Comparison of ENCODE assay signal across 12 mouse cellular contexts in genomic region chr10:128563544-128563943, GRCm38 (mm10). TPM values are rescaled to one million over a fixed set of nuclear protein-coding genes. Genes with fewer than 3 reads are reported as not detected.
DNase-seq lines count a peak whose midpoint lies in the region; ATAC-seq and TF ChIP-seq lines count a peak whose summit lies in the region.
"Had no signal": no experiment of that assay in that cellular context is flagged by ENCODE, and none has a peak within 500 bp of the region (broad histone marks: within the 10 kb centered on the region; RNA-seq: fewer than 3 reads in every experiment).

No protein-coding gene starts in this region.

- H3K27ac ChIP-seq in hindbrain, embryonic 13.5 days, result no peak overlapping the region
- no peak overlapping the region for H3K27ac ChIP-seq in hindbrain, embryonic 12.5 days
- H3K27ac ChIP-seq in embryonic facial prominence, embryonic 10.5 days (replicated peaks), result no peak overlapping the region
- H3K27ac ChIP-seq in liver, embryonic 14.5 days, result no peak overlapping the region

- peaks cover 52% of the 10 kb centered on the region for H3K36me3 ChIP-seq in hindbrain, embryonic 13.5 days
- H3K36me3 ChIP-seq in hindbrain, embryonic 12.5 days, result peaks cover 47% of the 10 kb centered on the region
- peaks cover 62% of the 10 kb centered on the region for H3K36me3 ChIP-seq in E14TG2a.4 (ENCODE audit: insufficient read depth, low read length)
- peaks cover 58% of the 10 kb centered on the region for H3K36me3 ChIP-seq in embryonic facial prominence, embryonic 10.5 days (replicated peaks)
- H3K36me3 ChIP-seq in liver, embryonic 14.5 days (replicated peaks; ENCODE audit: control insufficient read depth, insufficient read depth, low read depth), result peaks cover 52% of the 10 kb centered on the region

- no peaks in the 10 kb centered on the region for H3K27me3 ChIP-seq in hindbrain, embryonic 13.5 days
- H3K27me3 ChIP-seq in hindbrain, embryonic 12.5 days, result no peaks in the 10 kb centered on the region
- H3K27me3 ChIP-seq in E14TG2a.4 (ENCODE audit: insufficient read depth, low read length), result no peaks in the 10 kb centered on the region
- no peaks in the 10 kb centered on the region for H3K27me3 ChIP-seq in embryonic facial prominence, embryonic 10.5 days (replicated peaks; ENCODE audit: low read depth, poor library complexity, severe bottlenecking)
- no peaks in the 10 kb centered on the region for H3K27me3 ChIP-seq in liver, embryonic 14.5 days (ENCODE audit: control insufficient read depth, insufficient read depth, low read length)

- ATAC-seq in hindbrain, embryonic 13.5 days (ENCODE audit: low FRiP score), result no peak
- no peak for ATAC-seq in hindbrain, embryonic 12.5 days (ENCODE audit: low FRiP score)
- no peak for ATAC-seq in liver, embryonic 14.5 days (ENCODE audit: insufficient read depth)

- no peak for DNase-seq in embryonic facial prominence, embryonic 10.5 days (ENCODE audit: low spot score)
- DNase-seq in liver, embryonic 14.5 days (ENCODE audit: low read depth in 3 of 3, low spot score in 3 of 3), result no peak
- DNase-seq in frontal cortex, postnatal 14 days (ENCODE audit: low spot score in 2 of 2), result no peak
- DNase-seq in kidney, adult 9 months, result no peak
- DNase-seq in embryo, embryonic 9.5 days (ENCODE audit: extremely low spot score), result no peak
- DNase-seq: cerebellum, postnatal 14 days; kidney, adult 8-10 months; right cerebral cortex, postnatal 25 days; thymus, adult 2 months had no signal

- 0 out of 2 replicates have a peak overlapping the region, but pooled peaks have one; percentile 14 for H3K4me3 ChIP-seq in hindbrain, embryonic 13.5 days
- H3K4me3 ChIP-seq in hindbrain, embryonic 12.5 days, result no peak overlapping the region
- H3K4me3 ChIP-seq in E14TG2a.4 (replicated peaks; ENCODE audit: low read length), result peak overlapping the region; percentile 100
- peak overlapping the region; percentile 93 for H3K4me3 ChIP-seq in embryonic facial prominence, embryonic 10.5 days
- peak overlapping the region; percentile 20 to 89; a peak in 3 of 4 replicates for H3K4me3 ChIP-seq in liver, embryonic 14.5 days (ENCODE audit: insufficient read depth in 1 of 2, low read depth in 2 of 2, low read length in 2 of 2)

- TF ChIP-seq CTCF in E14TG2a.4 (conservative IDR thresholded peaks at IDR 0.05; ENCODE audit: low read length), result no peak
- no peak for TF ChIP-seq CTCF in liver, embryonic 14.5 days (IDR thresholded peaks at IDR 0.05; ENCODE audit: low read depth)

- 91% methylated on average over 6 of the region's 6 CpGs for WGBS in hindbrain, embryonic 13.5 days
- 90% methylated on average over 6 of the region's 6 CpGs for WGBS in hindbrain, embryonic 12.5 days
- WGBS in embryonic facial prominence, embryonic 10.5 days, result 93% methylated on average over 6 of the region's 6 CpGs
- WGBS in liver, embryonic 14.5 days (ENCODE audit: insufficient replicate concordance), result 66% methylated on average over 6 of the region's 6 CpGs

- peak overlapping the region; percentile 55 for H3K9ac ChIP-seq in hindbrain, embryonic 13.5 days
- H3K9ac ChIP-seq in hindbrain, embryonic 12.5 days, result no peak overlapping the region; the same call in 1 of the 2 replicates
- H3K9ac ChIP-seq in liver, embryonic 14.5 days (replicated peaks), result peak overlapping the region; percentile 91

- no peak for TF ChIP-seq EP300 in liver, embryonic 14.5 days (IDR thresholded peaks at IDR 0.05; ENCODE audit: low read depth)

- peaks cover 23% of the 10 kb centered on the region for H3K4me1 ChIP-seq in hindbrain, embryonic 13.5 days (replicated peaks)
- peaks cover 10% of the 10 kb centered on the region for H3K4me1 ChIP-seq in hindbrain, embryonic 12.5 days
- H3K4me1 ChIP-seq in E14TG2a.4 (replicated peaks; ENCODE audit: low read depth, low read length), result peaks cover 66% of the 10 kb centered on the region
- H3K4me1 ChIP-seq in embryonic facial prominence, embryonic 10.5 days, result peaks cover 28% of the 10 kb centered on the region
- peaks cover 4 to 7% of the 10 kb centered on the region in 2 experiments for H3K4me1 ChIP-seq in liver, embryonic 14.5 days (replicated peaks; ENCODE audit: control insufficient read depth in 2 of 2, insufficient read depth in 2 of 2, low read length in 1 of 2)

- H3K9me3 ChIP-seq in hindbrain, embryonic 13.5 days, result no peaks in the 10 kb centered on the region
- no peaks in the 10 kb centered on the region for H3K9me3 ChIP-seq in hindbrain, embryonic 12.5 days (replicated peaks)
- no peaks in the 10 kb centered on the region for H3K9me3 ChIP-seq in E14TG2a.4 (ENCODE audit: low read length)
- no peaks in the 10 kb centered on the region for H3K9me3 ChIP-seq in embryonic facial prominence, embryonic 10.5 days
- no peaks in the 10 kb centered on the region for H3K9me3 ChIP-seq in liver, embryonic 14.5 days (ENCODE audit: control insufficient read depth, low read length)

- H3K4me2 ChIP-seq in hindbrain, embryonic 13.5 days, result 0 out of 2 replicates have a peak overlapping the region, but pooled peaks have one; percentile 98
- no peak overlapping the region for H3K4me2 ChIP-seq in hindbrain, embryonic 12.5 days (replicated peaks)
- peak overlapping the region; percentile 85 for H3K4me2 ChIP-seq in liver, embryonic 14.5 days (ENCODE audit: low read depth)

RNA-seq across cellular contexts. Expression of gene Pa2g4, which starts 2.2 kb away (rescaled TPM):
- polyA plus RNA-seq in hindbrain, embryonic 13.5 days (2015; fragmentation: Nextera tagmentation; extraction: Ambion mirVana), result 125 and 129 TPM in 2 replicates
- 140 and 143 TPM in 2 replicates for polyA plus RNA-seq in hindbrain, embryonic 12.5 days (2016; fragmentation: Nextera tagmentation; extraction: Ambion mirVana)
- 274 and 287 TPM in 2 replicates for polyA plus RNA-seq in embryonic facial prominence, embryonic 10.5 days (2016; fragmentation: Nextera tagmentation; extraction: Ambion mirVana)
- polyA plus RNA-seq in liver, embryonic 14.5 days (2012; rRNA removed), result 57.6 and 113 TPM in 2 replicates
- polyA plus RNA-seq in liver, embryonic 14.5 days (2014; fragmentation: Nextera tagmentation; extraction: Ambion mirVana), result 163 and 172 TPM in 2 replicates

RNA-seq across cellular contexts. Expression of gene Rpl41, which starts 14.4 kb away (rescaled TPM):
- polyA plus RNA-seq in hindbrain, embryonic 13.5 days (2015; fragmentation: Nextera tagmentation; extraction: Ambion mirVana), result 2,639 and 2,680 TPM in 2 replicates
- polyA plus RNA-seq in hindbrain, embryonic 12.5 days (2016; fragmentation: Nextera tagmentation; extraction: Ambion mirVana), result 2,172 and 2,716 TPM in 2 replicates
- polyA plus RNA-seq in embryonic facial prominence, embryonic 10.5 days (2016; fragmentation: Nextera tagmentation; extraction: Ambion mirVana), result 3,494 and 3,561 TPM in 2 replicates
- 1,053 and 2,546 TPM in 2 replicates for polyA plus RNA-seq in liver, embryonic 14.5 days (2012; rRNA removed)
- polyA plus RNA-seq in liver, embryonic 14.5 days (2014; fragmentation: Nextera tagmentation; extraction: Ambion mirVana), result 3,181 and 3,454 TPM in 2 replicates

RNA-seq across cellular contexts. Expression of gene Zc3h10, which starts 16.0 kb away (rescaled TPM):
- polyA plus RNA-seq in hindbrain, embryonic 13.5 days (2015; fragmentation: Nextera tagmentation; extraction: Ambion mirVana), result 19.7 and 20.9 TPM in 2 replicates
- polyA plus RNA-seq in hindbrain, embryonic 12.5 days (2016; fragmentation: Nextera tagmentation; extraction: Ambion mirVana), result 20.8 TPM in 2 replicates
- polyA plus RNA-seq in embryonic facial prominence, embryonic 10.5 days (2016; fragmentation: Nextera tagmentation; extraction: Ambion mirVana), result 15.9 and 17.4 TPM in 2 replicates
- 3.3 and 4.0 TPM in 2 replicates for polyA plus RNA-seq in liver, embryonic 14.5 days (2012; rRNA removed)
- 4.3 and 5.3 TPM in 2 replicates for polyA plus RNA-seq in liver, embryonic 14.5 days (2014; fragmentation: Nextera tagmentation; extraction: Ambion mirVana)

RNA-seq across cellular contexts. Expression of gene Erbb3, which starts 25.9 kb away (rescaled TPM):
- 3.0 and 3.5 TPM in 2 replicates for polyA plus RNA-seq in hindbrain, embryonic 13.5 days (2015; fragmentation: Nextera tagmentation; extraction: Ambion mirVana)
- polyA plus RNA-seq in hindbrain, embryonic 12.5 days (2016; fragmentation: Nextera tagmentation; extraction: Ambion mirVana), result 9.8 and 11.7 TPM in 2 replicates
- 11.9 and 12.2 TPM in 2 replicates for polyA plus RNA-seq in embryonic facial prominence, embryonic 10.5 days (2016; fragmentation: Nextera tagmentation; extraction: Ambion mirVana)
- 1.3 and 1.4 TPM in 2 replicates for polyA plus RNA-seq in liver, embryonic 14.5 days (2012; rRNA removed)
- polyA plus RNA-seq in liver, embryonic 14.5 days (2014; fragmentation: Nextera tagmentation; extraction: Ambion mirVana), result 1.1 and 1.5 TPM in 2 replicates

RNA-seq across cellular contexts. Expression of gene Esyt1, which starts 37.9 kb away (rescaled TPM):
- 16.4 and 17.6 TPM in 2 replicates for polyA plus RNA-seq in hindbrain, embryonic 13.5 days (2015; fragmentation: Nextera tagmentation; extraction: Ambion mirVana)
- 28.9 and 30.9 TPM in 2 replicates for polyA plus RNA-seq in hindbrain, embryonic 12.5 days (2016; fragmentation: Nextera tagmentation; extraction: Ambion mirVana)
- polyA plus RNA-seq in embryonic facial prominence, embryonic 10.5 days (2016; fragmentation: Nextera tagmentation; extraction: Ambion mirVana), result 11.9 and 13.6 TPM in 2 replicates
- polyA plus RNA-seq in liver, embryonic 14.5 days (2012; rRNA removed), result 9.4 and 10.3 TPM in 2 replicates
- 7.0 and 7.8 TPM in 2 replicates for polyA plus RNA-seq in liver, embryonic 14.5 days (2014; fragmentation: Nextera tagmentation; extraction: Ambion mirVana)
